Mouse (Mus musculus) C2C12 (cell line): ENCODE data around the gene Ddah1. TPM values are rescaled to one million over a fixed set of nuclear protein-coding genes. Genes with fewer than 3 reads are reported as not detected.

ENCODE experiments used
- H3K27me3 ChIP-seq: one replicate; pipeline ENCODE4 v1.6.1; 2011; ENCODE audit not compliant: control insufficient read depth, insufficient read depth, insufficient read length
- H3K36me3 ChIP-seq: one replicate; pipeline ENCODE4 v1.6.1; 2011; ENCODE audit not compliant: control insufficient read depth, insufficient read depth
- H3K4me3 ChIP-seq: one replicate; pipeline ENCODE4 v1.5.1; 2011; ENCODE audit warnings: mild to moderate bottlenecking, control low read depth; ENCODE audit not compliant: poor library complexity, insufficient read depth, severe bottlenecking
- H3K79me2 ChIP-seq: one replicate; pipeline ENCODE4 v1.6.1; 2011; ENCODE audit not compliant: control insufficient read depth, insufficient read depth
- H3K79me3 ChIP-seq: one replicate; pipeline ENCODE4 v1.6.1; 2011; ENCODE audit warnings: low read depth, control low read depth
- H3ac ChIP-seq: one replicate; pipeline ENCODE3; 2011; ENCODE audit warnings: low read depth; ENCODE audit not compliant: control insufficient read depth, insufficient read length
- CEBPB ChIP-seq: IDR thresholded peaks from one replicate; pipeline ENCODE4 v1.6.1; 2011; ENCODE audit warnings: low read depth, mild to moderate bottlenecking, control low read depth, moderate library complexity
- CTCF ChIP-seq: IDR thresholded peaks from one replicate; pipeline ENCODE4 v1.5.1; 2011; ENCODE audit not compliant: control insufficient read depth, insufficient read depth, insufficient read length
- FOSL1 ChIP-seq: IDR thresholded peaks from one replicate; pipeline ENCODE4 v1.8.0; 2011; ENCODE audit warnings: mild to moderate bottlenecking, low read length; ENCODE audit not compliant: poor library complexity, insufficient read depth, severe bottlenecking
- MAX ChIP-seq: IDR thresholded peaks from one replicate; pipeline ENCODE4 v1.6.1; 2011; ENCODE audit warnings: mild to moderate bottlenecking, control low read depth
- MYOD1 ChIP-seq: IDR thresholded peaks from one replicate; pipeline ENCODE4 v1.6.1; 2011; ENCODE audit warnings: low read depth; ENCODE audit not compliant: control insufficient read depth, insufficient read length
- MYOG ChIP-seq: IDR thresholded peaks from one replicate; pipeline ENCODE4 v1.6.1; 2011; ENCODE audit not compliant: control insufficient read depth, insufficient read length; ENCODE audit errors: extremely low read depth
- USF1 ChIP-seq: IDR thresholded peaks from one replicate; pipeline ENCODE4 v1.6.1; 2011; ENCODE audit warnings: low read depth, mild to moderate bottlenecking, control low read depth, moderate library complexity
- polyA plus RNA-seq: library from polyadenylated mRNA; unstranded; fragments of >200 nt; fragmentation: generic; extraction: Trizol; gene quantifications from one replicate; pipeline ENCODE4 v1.2.1, GENCODE M21; 2012; ENCODE audit warnings: missing spikeins

Gene Ddah1
- polyA plus RNA-seq, 1 experiment: 15.8 TPM

DNA sequence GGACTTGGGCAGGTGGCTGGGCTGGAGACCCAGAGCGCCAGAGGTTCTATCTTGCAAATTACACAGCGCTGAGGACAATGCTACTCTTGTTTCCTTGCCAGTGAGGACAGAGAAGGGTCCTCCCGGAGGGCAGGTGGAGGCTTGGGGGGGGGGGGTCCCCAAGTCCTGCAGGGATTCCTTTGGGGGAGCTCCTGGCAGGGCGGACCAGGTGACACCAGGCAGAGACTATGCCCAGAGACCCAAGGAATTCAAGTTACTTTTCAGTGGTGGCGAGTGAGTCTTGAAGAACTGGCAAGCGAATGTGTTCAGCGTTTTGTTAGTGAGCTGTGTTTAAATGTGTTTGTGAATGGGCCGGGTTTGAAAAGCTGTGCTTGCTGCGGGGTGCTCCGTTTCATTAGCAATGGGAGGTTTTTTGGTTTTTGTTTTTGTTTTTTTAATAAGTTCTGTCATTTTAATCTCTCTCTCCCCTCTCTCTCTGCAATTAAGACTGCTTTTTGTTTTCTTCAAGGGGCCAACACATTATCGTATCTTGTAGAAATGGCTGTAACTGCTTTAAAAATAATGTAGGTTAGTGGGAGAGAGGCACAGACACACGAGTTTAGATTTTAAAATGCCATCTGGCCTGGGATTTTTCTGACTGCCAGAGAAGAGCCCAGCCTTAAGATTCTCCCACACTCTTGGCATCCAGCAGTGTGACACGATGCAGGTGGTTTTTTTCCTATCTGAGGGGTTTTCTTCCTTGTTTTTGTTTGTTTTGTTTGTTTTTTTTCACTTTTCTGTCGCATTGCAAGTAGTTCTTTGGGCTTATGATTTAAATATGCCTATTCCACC lies 1.1 kb downstream of the Ddah1 start:
- TF ChIP-seq MYOG (no peak), MYOD1 (no peak), CTCF (no peak), USF1 (no peak), MAX (no peak), FOSL1 (no peak), CEBPB (no peak)
- Histone ChIP-seq H3K4me3 (peak overlapping the region; percentile 36), H3K36me3 (no peaks in the 10 kb centered on the region), H3K27me3 (no peaks in the 10 kb centered on the region), H3K79me2 (no peaks in the 10 kb centered on the region), H3ac (peak overlapping the region; percentile 76), H3K79me3 (no peaks in the 10 kb centered on the region)

DNA sequence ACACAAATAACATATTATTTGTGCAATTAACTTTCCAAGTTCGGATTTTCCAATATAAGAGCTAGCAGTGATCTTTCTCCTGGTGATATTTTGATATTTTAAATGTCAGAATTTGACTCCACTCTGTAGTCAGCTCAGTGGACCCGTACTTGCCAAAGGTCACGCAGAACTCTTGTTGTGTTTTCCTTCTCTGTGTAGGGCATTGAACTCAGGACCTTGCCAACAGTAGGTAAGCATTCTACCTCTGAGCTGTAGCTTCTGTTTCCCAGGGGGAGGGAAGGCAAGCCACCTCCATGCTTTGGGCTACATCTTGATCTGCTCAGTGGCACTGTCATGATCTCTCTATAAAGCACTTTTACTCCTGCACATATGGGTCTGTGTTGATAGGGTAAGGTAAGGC lies 2.1 kb downstream of the Ddah1 start:
- Histone ChIP-seq H3K36me3 (no peaks in the 10 kb centered on the region), H3K79me3 (no peaks in the 10 kb centered on the region), H3K79me2 (no peaks in the 10 kb centered on the region), H3K4me3 (no peak overlapping the region), H3ac (no peak overlapping the region), H3K27me3 (no peaks in the 10 kb centered on the region)
- TF ChIP-seq MYOG (no peak), CEBPB (no peak), MAX (no peak), FOSL1 (no peak), CTCF (no peak)

DNA sequence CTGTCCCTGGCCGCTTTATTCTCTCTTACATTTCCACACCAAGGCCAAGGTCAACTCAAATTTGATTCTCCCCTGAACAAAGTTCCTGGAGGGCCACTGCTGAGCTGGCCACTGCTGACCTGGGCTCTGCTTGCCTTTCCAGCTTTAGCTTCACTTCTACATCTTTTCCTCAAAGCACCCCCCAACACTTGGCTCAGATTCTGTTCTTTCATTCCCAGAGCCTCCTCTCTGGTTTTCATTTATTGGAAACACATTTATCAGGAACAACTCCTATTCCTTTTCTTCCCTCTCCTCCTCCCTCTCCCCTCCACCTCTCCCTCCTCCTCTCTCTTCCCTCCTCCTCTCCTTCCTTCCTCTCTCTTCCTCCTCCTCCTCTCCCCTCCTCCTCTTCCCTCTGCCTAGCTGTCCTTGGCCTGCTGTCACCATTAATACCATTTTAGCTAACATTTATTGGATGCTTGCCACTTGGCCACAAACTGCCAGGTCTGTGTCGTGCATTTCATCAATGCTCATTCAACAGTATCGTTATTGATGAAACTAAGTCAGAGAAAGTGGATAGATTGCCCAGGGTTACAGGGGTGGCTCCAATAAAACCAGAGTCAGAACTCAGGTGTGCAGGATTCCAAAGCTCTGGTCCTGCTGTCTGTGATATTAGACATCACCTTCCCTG lies 3.2 kb downstream of the Ddah1 start:
- TF ChIP-seq MAX (no peak), MYOD1 (no peak), FOSL1 (no peak), CTCF (no peak), CEBPB (no peak), USF1 (no peak), MYOG (no peak)

GRCm38 (mm10) chr3:145762957-145763641 lies 4.6 kb downstream of the Ddah1 start:
- Histone ChIP-seq H3K36me3 (no peaks in the 10 kb centered on the region), H3K27me3 (no peaks in the 10 kb centered on the region), H3K4me3 (no peak overlapping the region), H3K79me3 (no peaks in the 10 kb centered on the region), H3ac (no peak overlapping the region), H3K79me2 (no peaks in the 10 kb centered on the region)
- TF ChIP-seq USF1 (no peak), MYOG (no peak)

More for the DNA sequence above, 3.2 kb downstream of the Ddah1 start:
- Histone ChIP-seq H3K4me3 (no peak overlapping the region), H3K79me3 (no peaks in the 10 kb centered on the region), H3K36me3 (no peaks in the 10 kb centered on the region), H3ac (no peak overlapping the region), H3K79me2 (no peaks in the 10 kb centered on the region), H3K27me3 (no peaks in the 10 kb centered on the region)

DNA sequence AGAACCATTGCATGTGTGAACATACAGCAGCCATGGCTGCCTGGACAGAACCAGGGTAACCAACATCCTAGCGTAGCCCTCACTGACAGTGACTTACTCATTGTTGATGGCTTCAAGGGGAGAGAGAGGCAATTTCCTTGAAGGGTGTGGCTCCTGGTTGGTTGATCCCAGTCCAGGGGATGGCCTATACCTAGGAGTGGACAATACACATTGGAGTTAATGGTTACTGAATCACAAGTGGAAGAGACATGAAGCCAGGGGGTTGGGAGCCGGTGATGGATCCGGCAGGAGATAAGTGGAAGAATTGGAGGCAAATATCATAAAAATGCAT lies 5.1 kb downstream of the Ddah1 start:
- H3K79me2 ChIP-seq: no peaks in the 10 kb centered on the region
- no peak for TF ChIP-seq MYOG
- H3K79me3 ChIP-seq: no peaks in the 10 kb centered on the region
- H3K4me3 ChIP-seq: no peak overlapping the region
- no peak overlapping the region for H3ac ChIP-seq
- no peaks in the 10 kb centered on the region for H3K27me3 ChIP-seq
- no peaks in the 10 kb centered on the region for H3K36me3 ChIP-seq

- no peak for TF ChIP-seq USF1
- TF ChIP-seq CTCF: no peak
- TF ChIP-seq MYOD1: no peak
- no peak for TF ChIP-seq MYOG
- no peak for TF ChIP-seq MAX
- TF ChIP-seq FOSL1: no peak
- no peak for TF ChIP-seq CEBPB
- H3K27me3 ChIP-seq: no peaks in the 10 kb centered on the region
- H3K4me3 ChIP-seq: no peak overlapping the region
- no peaks in the 10 kb centered on the region for H3K79me3 ChIP-seq
- no peaks in the 10 kb centered on the region for H3K79me2 ChIP-seq
- H3K36me3 ChIP-seq: no peaks in the 10 kb centered on the region
- no peak overlapping the region for H3ac ChIP-seq
Observed at GRCm38 (mm10) chr3:145764416-145764815, 5.9 kb downstream of the Ddah1 start.
